Mouse (Mus musculus): ENCODE measurements around the gene Rps6ka6. TPM values are rescaled to one million over a fixed set of nuclear protein-coding genes. Genes with fewer than 3 reads are reported as not detected.
A peak's percentile ranks its signal among the peaks of the same experiment; 100 is the strongest.

Rps6ka6 gene
- 1 to 10 TPM; 5.2 to 5.5 TPM for total RNA-seq (2021)

- DNase-seq = no peak
Measured at GRCm38 (mm10) chrX:111537859-111538258, at the start of gene Rps6ka6. TSS of gene Rps6ka6 (minus strand) at chrX:111537959.

GRCm38 (mm10) chrX:111577044-111577443 is 39.3 kb upstream of the Rps6ka6 start:
- no peak for DNase-seq

GRCm38 (mm10) chrX:111518206-111518605 is 19.6 kb downstream of the Rps6ka6 start:
- DNase-seq = no peak

- DNase-seq = no peak
Measured at GRCm38 (mm10) chrX:111463565-111464093, 74.1 kb downstream of the Rps6ka6 start.

- peak; percentile 36 to 45 for DNase-seq
Measured at GRCm38 (mm10) chrX:111462833-111463564, 74.8 kb downstream of the Rps6ka6 start.

- DNase-seq = peak; percentile 11 to 22
Measured at GRCm38 (mm10) chrX:111462495-111462832, 75.3 kb downstream of the Rps6ka6 start.

GRCm38 (mm10) chrX:111462092-111462491 is 75.7 kb downstream of the Rps6ka6 start:
- DNase-seq = no peak

GRCm38 (mm10) chrX:111460166-111460565 is 77.6 kb downstream of the Rps6ka6 start:
- DNase-seq = no peak

- no peak for DNase-seq
Measured at GRCm38 (mm10) chrX:111436571-111436970, 101.2 kb downstream of the Rps6ka6 start.

GRCm38 (mm10) chrX:111414775-111415174 is 123.0 kb downstream of the Rps6ka6 start:
- no peak for DNase-seq

- DNase-seq = no peak
Measured at GRCm38 (mm10) chrX:111404816-111405215, 132.9 kb downstream of the Rps6ka6 start.

GRCm38 (mm10) chrX:111377020-111377419 is 160.7 kb downstream of the Rps6ka6 start:
- no peak for DNase-seq

- DNase-seq = no peak
Measured at GRCm38 (mm10) chrX:111374177-111374576, 163.6 kb downstream of the Rps6ka6 start.

Other genes starting within 250 kb of the Rps6ka6 start
- gene Hdx, start 159.1 kb upstream of the Rps6ka6 start, total RNA-seq (2021) = 1 to 10 TPM; 3.5 to 3.6 TPM

All from layer of hippocampus, postnatal 36 days (tissue).